Mouse (Mus musculus) left cerebral cortex, postnatal 14 days (tissue): ENCODE measurements around the gene Lipn. TPM values are rescaled to one million over a fixed set of nuclear protein-coding genes. Genes with fewer than 3 reads are reported as not detected.

Experiments used
- DNase-seq, 2 experiments: peaks; one replicate each; pipeline ENCODE4 v3.0.0; 2021 to 2022; ENCODE audit warnings: low spot score in 2 of 2, mixed read lengths in 1 of 2
- intact Hi-C: fragments of 180-260 bp; cut with DNase I; formaldehyde crosslinking; loops from one replicate; pipeline ENCODE4 v1.15.1; 2025
- long read RNA-seq, 2 experiments: library from polyadenylated mRNA; stranded (forward); transcript quantifications; one replicate each; pipeline ENCODE4 v2.0.0; 2021
- total RNA-seq, 2 experiments: library from RNA; stranded (reverse); gene quantifications; 2 replicates each; pipeline ENCODE4 v1.2.3; 2021

Lipn gene
- total RNA-seq: not detected
- long read RNA-seq, experiment 1: 0 reads
- long read RNA-seq, experiment 2: 0 reads

DNA sequence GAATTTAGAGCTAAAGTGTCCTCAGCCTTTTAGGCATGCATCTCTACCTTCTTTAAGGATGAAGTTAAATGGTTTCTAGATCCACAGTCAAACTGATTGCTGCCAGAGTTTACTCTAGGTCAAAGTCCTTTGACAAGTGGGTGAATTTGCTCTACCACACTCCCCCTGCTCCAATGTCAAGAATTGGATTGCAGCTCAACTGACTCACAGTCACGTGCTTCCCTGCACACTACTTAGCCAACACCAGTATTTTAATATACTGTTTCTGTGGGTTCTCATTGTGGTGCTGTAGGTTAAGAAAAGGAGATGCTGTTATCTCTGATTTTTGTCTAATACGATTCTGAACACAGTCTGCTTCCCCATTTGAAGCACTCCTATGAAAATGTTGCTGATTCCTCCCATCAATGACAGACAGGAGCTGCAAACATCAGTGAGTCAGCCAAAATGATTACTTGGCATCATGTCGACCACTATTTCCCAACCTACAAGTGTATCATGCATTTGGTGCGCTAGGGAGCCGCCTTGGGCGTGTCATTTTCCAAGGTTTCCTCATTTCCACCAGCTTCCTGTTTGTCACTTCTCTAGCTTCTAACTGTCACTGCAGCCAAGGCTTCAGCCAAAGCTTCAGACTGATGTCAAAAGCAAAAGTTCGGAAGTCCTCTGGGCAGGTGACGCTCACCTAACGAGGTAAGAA, at the start of gene Lipn:
Lipn (plus strand) TSS at position 580 of the 694 bp plus-strand sequence.
- intact Hi-C loops: no loop called here
- DNase-seq: no peak

DNA sequence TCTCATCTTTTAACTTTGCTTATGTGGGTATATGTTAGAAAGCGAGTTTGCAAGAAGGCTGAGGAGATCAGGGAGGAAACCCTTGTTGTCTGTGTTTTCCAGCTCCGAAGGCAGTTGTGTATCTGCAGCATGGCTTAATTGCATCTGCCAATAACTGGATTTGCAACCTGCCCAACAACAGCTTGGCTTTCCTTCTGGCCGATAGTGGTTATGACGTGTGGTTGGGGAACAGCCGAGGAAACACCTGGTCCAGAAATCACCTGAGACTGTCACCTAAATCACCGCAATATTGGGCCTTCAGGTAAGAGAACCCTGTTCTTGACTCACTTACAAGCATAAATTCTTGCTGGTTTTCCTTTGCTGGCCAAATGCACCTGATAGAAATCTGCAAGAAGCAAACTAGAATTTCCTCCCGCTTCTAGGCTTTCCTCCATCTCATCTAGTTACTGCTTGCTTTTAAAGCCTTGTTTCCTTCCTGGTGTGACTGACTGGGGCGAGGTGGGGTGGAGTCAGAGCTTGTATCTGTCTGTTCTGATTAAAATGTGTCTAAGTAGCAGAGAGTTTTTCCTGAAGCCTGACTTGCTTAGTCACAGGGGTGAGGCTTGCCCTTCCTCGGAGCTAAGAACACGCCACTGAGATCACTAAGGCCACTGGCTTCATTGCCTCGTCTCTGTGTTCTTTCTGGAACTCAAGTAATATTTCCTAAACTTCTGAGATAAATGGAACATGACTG, 45.6 kb upstream of the Lipn start:
- intact Hi-C loops: loop anchor here (5.0 kb wide), 1 partner anchor 639 kb away; no protein-coding TSS in a partner anchor
- DNase-seq: no peak

DNA sequence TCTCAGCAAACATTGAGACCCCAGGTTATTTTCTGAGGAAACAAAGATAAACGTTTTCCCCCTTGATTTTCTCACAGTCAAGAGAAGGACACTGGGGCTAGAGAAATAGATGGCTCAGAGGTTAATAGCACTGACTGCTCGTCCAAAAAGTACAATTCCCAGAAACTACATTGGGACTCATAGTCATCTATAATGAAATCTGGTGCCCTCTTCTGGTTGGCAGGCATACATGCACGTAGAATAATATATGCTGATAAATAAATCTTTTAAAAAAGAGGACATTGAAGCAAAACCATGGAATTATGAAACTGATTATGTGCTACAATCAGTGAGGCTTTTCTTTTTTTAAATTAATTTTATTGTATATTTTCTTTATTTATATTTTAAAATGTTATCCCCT, 44.4 kb upstream of the Lipn start:
- intact Hi-C loops: loop anchor here (5.0 kb wide), 1 partner anchor 640 kb away; no protein-coding TSS in a partner anchor
- DNase-seq: peak in 1 of 2 experiments; percentile 3

DNA sequence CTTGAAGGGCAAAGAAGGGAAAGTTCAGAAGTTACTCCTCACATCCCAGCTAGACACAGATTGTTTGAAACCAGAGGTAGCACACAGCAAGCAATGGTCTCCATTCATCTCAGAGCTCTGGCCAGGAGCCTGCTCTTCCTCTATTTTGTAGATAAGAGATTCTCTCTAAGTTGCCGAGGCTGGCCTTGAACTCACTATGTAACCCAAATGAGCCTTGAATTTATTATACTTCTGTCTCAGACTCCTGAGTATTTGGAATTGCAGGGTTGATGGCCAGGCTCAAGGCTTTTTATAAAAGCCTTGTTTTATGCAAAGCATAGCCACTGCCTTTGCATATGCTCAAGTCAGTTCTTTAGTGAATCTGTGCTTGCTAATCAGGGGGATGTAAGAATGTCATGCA, 27.4 kb upstream of the Lipn start:
- no peak for DNase-seq
- intact Hi-C loops: no loop called here

DNA sequence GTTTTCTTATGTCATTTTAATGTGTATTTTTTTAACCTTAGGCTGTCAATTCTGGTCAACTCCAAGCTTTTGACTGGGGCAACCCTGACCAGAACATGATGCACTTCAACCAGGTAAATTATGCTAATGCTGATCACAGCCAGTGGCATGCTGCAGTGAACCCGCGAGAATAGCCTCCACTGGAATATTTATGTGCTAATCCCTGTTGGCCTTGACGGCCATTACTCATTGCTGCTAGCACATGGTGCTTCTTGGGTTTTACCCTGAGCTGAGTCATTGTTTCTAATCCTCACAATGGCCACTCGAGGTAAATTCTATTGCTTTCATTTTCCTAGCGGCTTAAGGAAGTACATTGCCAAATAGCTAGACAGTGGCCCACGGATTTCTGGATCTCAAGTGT, 24.1 kb upstream of the Lipn start:
- intact Hi-C loops: no loop called here
- DNase-seq: no peak

DNA sequence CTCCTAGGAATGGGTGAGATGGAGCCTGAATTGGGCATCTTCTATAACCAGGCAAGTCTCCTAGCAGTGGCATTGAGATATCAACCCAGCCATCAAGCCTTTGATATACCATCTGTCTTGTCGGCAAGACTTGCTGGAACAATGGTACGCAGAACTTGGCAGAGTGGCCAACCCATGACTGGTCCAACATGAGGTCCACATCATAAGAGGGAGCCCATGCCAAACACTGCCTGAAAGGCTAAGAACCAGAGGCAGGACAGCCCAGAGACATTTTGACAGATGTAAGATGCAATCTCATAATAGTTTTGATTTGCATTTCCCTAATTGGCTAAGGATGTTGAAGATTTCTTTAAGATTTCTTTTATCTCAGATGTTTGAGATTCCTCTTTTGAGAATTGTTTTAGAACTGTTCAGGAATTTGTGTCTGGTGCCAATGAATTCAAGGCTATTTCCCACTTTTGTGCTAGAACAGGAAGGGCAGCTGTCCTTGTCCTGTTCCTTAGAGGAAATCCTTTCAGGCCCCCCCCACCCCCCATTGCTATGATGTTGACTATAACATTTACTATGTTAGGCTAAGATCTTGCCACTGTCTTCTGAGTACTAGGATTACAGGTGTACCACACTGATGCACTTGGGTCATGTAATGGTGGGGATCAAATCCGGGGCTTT, 17.7 kb upstream of the Lipn start:
- intact Hi-C loops: no loop called here
- no peak for DNase-seq

DNA sequence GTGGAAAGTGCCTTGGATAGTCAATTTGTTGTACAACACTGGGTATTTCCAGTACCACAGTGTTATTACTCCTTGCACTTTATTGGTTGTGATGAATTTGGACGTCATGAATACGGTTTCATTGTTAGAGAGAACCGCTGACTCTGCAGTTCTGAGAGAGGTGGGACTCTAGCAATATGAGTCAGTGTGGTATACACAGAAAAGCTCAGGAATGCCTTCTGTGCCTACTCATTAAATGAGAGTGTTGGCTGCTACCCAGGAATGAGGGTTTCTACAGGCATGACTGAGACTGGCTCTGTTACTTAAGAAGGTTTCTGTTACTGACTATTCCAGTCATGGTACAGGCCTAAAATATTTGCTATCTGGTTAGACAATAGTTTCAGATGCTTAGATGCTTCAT, 15.7 kb upstream of the Lipn start:
- intact Hi-C loops: no loop called here
- peak; percentile 8 to 47 for DNase-seq

DNA sequence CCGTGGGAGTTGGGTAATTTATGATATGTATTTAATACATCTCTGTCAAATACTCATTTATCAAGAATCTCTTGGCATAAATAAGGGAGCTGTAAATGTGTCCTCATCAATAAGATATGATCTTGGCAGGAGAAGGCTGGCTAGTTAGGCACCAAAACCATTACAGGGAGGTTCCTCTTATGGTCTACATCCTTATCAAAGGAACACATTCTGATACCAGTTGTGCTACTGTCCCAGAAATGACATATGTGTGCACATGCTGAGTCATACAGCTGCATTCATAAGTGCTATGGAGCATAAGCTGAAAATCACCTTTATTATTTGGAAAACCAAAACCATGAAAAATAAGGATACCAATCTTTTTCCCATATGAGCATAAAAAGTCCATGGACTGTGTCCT, 3.6 kb upstream of the Lipn start:
- intact Hi-C loops: no loop called here
- no peak for DNase-seq

DNA sequence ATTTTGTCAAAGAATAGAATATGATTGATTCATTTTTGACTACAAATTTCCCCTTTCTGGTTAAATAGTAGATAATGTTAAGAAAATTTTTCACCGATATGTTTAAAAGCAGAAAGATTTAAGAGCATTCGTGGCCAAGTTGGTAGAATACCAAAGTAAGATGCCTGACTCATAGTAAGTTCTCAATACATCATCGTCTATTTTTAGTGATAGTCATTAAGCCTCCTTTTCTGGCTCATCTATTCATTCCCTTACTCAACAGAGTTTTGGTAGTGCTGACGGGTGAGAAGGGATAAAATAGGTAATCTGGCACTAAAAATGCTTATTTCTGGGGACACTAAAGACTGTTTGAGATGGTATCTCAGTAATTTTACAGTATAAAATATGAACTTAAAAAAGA, 3.1 kb upstream of the Lipn start:
- intact Hi-C loops: no loop called here
- peak in 1 of 2 experiments; percentile 41 for DNase-seq

DNA sequence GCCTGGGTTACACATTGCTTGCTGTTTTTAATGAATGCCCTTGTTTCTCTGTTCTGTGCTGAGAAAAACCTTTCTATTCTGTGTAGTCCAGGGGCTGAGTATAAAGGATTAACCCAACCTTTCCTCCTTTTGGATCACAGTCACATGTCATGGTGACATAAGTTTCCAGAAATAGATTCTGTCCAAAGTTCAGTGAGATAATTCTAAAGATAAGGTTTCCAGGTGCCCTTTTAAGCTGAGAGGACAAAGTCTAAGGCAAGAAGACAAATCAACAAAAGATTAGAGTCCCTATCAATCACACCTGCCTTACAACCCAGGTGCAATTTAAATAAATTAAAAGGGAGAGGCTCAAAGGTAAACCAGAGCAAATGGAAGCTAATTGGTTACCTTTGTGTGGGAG, 7.1 kb downstream of the Lipn start:
- intact Hi-C loops: no loop called here
- DNase-seq: no peak

DNA sequence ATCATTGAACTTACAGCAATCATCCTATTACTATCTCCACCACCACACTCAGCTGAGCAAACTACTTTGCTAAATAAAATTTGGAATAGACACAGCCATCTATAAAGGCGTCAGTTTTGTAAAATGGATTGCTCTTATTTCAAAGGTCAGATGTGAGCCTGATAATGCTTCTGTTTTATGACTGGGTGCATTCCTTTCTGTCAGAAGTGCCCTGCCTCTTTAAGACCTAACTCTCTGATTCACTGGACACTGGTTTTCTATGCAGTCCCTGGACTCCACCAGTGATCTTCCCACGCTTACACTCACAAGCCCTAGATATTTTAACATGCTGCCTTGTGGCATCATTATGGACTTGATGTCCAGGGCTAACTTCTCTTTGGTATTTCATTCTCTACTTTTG, 11.0 kb downstream of the Lipn start:
- DNase-seq: no peak
- intact Hi-C loops: no loop called here

DNA sequence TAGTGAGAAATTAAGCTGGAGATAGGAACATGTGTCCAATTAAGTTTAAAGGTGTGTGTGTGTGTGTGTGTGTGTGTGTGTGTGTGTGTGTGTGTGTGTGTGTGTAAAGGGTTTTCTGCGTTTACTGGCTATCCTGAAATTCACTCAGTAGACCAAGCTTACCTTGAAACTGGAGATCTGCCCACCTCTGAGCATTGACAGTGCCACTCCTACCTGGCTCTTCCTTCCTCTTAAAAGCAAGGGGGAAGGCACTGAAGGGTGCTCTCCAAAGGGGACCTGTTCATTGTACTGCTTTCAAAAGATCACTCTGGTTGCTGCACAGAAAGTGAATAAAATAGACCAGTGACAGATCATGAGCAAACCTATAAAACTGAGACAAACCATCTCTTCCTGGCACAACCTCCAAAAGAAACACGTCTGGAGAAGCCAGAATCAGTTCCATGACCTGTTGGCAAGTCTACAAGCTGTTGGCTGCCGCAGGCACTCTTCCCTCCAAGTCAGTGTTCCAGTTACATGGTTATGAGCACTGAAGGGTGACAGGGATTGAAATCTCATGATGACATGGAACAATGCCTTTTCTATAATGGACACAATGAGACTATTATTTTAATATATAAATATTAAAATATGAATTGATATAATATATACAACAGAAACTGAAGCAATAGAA, 22.0 kb downstream of the Lipn start:
- intact Hi-C loops: no loop called here
- no peak for DNase-seq

DNA sequence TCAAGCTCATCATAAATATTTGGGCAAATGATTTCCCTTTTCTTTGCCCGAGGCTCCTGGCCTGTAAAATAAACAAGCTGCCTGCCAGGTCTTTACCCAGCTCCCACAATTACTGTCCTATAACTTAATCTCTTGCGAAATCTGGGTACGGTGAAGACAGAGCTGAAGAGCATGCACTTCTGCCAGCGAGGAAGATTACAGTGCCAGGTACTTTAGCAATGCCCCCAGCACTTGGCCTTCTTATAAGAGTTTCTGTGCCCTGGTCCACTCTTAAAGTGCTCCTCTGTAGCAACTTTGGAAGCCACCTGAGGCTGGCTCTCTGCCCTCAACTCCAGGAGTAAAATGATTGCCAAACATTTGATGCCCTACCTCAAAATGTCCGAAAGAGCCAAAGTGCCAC, 28.2 kb downstream of the Lipn start:
- intact Hi-C loops: no loop called here
- no peak for DNase-seq

DNA sequence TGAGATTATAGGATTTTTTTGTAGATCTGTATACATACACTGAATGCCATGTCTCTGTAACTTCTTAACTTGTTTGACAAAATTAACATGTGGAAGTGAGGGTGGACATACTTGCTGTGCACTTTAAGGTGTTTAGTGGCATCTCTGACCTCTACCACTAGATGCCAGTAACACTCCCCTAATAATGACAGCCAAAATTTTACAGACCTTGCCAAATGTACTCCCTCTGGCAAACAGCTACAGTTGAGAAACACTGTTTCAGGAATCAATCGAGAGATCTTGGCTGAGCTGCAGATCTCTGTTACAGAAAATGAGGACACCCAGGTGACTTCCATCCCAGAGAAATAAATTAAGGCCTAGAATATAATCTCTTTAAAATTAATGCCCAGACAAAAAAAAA, 29.1 kb downstream of the Lipn start:
- intact Hi-C loops: no loop called here
- DNase-seq: no peak

DNA sequence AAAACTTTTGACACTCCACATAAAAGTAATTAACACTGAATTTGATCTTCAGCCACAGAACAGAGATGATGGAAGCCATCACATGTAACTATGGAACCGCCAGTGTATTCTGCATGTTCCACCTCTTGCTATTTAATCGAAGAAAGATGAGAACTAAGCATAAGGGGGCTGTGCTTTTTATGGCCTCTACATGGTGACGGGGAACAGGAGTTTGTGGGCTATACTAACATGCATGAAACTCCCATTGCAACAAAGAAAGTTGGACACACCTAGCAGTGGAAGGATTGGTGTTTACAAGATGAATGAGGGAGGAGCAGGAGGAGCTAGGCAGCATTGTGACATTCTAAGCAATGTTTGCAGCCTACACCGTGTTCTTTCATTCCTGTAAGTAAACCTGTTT, 33.5 kb downstream of the Lipn start, which contains the start of gene Lipm:
Lipm (plus strand) TSS at position 301 of the 400 bp plus-strand sequence.
- DNase-seq: no peak

DNA sequence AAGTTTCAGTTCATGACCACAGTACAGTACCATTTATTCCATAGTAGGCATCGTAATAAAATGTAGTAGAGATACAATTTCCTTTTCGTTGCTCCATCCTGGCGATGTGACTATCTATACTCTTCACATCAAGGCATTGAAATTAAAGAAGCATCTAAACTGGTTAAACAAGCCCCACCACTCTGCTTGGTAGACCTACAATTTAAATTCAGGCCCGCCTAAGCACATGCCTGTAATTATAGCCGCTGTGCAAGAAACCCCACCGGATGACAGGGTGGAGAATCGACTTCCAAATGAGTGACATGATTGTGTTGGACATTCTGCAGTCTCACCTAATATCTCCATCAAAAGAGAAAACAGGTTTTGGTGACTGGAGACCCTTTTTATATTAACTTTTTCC, 34.7 kb downstream of the Lipn start:
- intact Hi-C loops: no loop called here
- DNase-seq: no peak

More for the DNA sequence above, 33.5 kb downstream of the Lipn start, which contains the start of gene Lipm:
- intact Hi-C loops: no loop called here

DNA sequence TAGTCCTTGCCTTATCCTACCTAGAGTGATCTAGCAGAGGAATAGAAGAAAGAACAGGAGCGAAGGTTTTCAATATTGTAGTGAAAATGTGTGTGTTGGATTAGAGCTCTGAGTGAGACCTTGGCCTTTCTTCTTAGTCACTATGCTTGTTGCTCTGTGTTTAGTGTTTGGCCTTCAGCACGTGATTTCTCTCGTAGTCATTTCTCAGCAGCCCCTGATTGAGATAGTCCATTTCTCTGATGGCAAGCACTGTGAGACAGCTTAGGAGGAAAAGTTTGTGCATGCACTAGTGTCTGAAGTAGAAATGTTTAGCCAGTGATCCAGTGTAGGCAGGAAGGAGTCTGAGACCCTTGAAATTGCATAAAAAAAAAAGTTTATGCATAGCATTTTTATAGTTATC, 37.7 kb downstream of the Lipn start:
- DNase-seq: no peak
- intact Hi-C loops: no loop called here

DNA sequence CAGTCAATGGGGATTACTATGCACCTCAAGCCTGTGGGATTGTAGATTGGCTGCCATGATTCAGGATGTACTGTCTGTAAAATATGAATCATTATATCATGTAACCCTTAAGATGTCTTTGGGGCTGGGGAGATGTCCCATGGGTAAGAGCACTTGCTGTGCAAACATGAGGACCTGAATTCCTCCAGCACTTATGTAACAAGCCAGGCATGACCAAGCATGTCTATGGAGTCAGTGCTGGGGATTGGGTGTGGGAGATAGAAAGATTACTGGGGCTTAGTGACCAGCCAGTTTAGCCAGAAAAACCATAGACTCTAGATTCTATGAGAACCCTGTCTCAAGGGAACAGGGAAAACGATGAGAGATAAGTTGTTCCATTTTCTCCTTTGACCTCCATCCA, 51.9 kb downstream of the Lipn start:
- intact Hi-C loops: no loop called here

DNA sequence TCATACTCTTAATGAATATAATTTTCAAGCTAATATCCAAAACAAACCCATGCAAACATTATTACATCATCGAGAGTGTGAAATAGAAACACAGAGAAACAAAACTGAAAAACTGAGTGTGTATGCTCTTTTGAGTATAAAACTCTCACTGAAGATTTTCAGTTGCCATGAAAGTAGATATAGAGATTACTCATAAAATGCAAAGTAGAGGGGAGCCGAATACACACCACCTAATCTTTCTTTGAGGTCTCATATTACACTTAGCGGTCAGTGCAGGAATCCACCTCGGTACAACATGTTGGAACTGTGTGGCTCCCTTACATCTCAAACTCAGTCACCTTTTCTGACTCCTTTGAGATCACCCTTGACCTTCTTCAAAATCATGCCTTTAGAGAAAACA, 52.5 kb downstream of the Lipn start:
- intact Hi-C loops: no loop called here
- DNase-seq: no peak

More for the DNA sequence above, 51.9 kb downstream of the Lipn start:
- no peak for DNase-seq
